Mouse (Mus musculus): ENCODE results near the gene Mapkapk3.

Gene Mapkapk3

GRCm38 (mm10) chr9:107289211-107290076 lies at the start of gene Mapkapk3:
Gene Mapkapk3, minus strand, starts transcription at chr9:107289877.
- peak; percentile 94 for DNase-seq (ENCODE audit: low spot score)

- peak; percentile 82 for DNase-seq (ENCODE audit: low spot score)
Observed at GRCm38 (mm10) chr9:107338172-107338883, 48.7 kb upstream of the Mapkapk3 start, which contains the start of gene Hemk1. Gene Hemk1, minus strand, starts transcription at chr9:107338350.

- no peak for DNase-seq (ENCODE audit: low spot score)
Observed at GRCm38 (mm10) chr9:107336386-107336785, 46.7 kb upstream of the Mapkapk3 start.

- peak; percentile 68 for DNase-seq (ENCODE audit: low spot score)
Observed at GRCm38 (mm10) chr9:107335909-107336308, 46.2 kb upstream of the Mapkapk3 start.

- DNase-seq (ENCODE audit: low spot score): no peak
Observed at GRCm38 (mm10) chr9:107335046-107335445, 45.4 kb upstream of the Mapkapk3 start.

- no peak for DNase-seq (ENCODE audit: low spot score)
Observed at GRCm38 (mm10) chr9:107334356-107334755, 44.7 kb upstream of the Mapkapk3 start.

GRCm38 (mm10) chr9:107333686-107334085 lies 44.0 kb upstream of the Mapkapk3 start:
- no peak for DNase-seq (ENCODE audit: low spot score)

GRCm38 (mm10) chr9:107330791-107331190 lies 41.1 kb upstream of the Mapkapk3 start:
- DNase-seq (ENCODE audit: low spot score): no peak

GRCm38 (mm10) chr9:107327879-107328620 lies 38.4 kb upstream of the Mapkapk3 start:
- DNase-seq (ENCODE audit: low spot score): no peak

- DNase-seq (ENCODE audit: low spot score): no peak
Observed at GRCm38 (mm10) chr9:107325904-107326303, 36.2 kb upstream of the Mapkapk3 start.

GRCm38 (mm10) chr9:107324799-107325561 lies 35.3 kb upstream of the Mapkapk3 start:
- no peak for DNase-seq (ENCODE audit: low spot score)

- peak; percentile 78 for DNase-seq (ENCODE audit: low spot score)
Observed at GRCm38 (mm10) chr9:107323558-107323957, 33.9 kb upstream of the Mapkapk3 start.

- DNase-seq (ENCODE audit: low spot score): no peak
Observed at GRCm38 (mm10) chr9:107322461-107323050, 32.9 kb upstream of the Mapkapk3 start.

GRCm38 (mm10) chr9:107315791-107316190 lies 26.1 kb upstream of the Mapkapk3 start:
- DNase-seq (ENCODE audit: low spot score): no peak

- no peak for DNase-seq (ENCODE audit: low spot score)
Observed at GRCm38 (mm10) chr9:107313926-107314325, 24.2 kb upstream of the Mapkapk3 start.

GRCm38 (mm10) chr9:107312811-107313584 lies 23.3 kb upstream of the Mapkapk3 start:
- DNase-seq (ENCODE audit: low spot score): peak; percentile 54

- no peak for DNase-seq (ENCODE audit: low spot score)
Observed at GRCm38 (mm10) chr9:107309600-107309999, 19.9 kb upstream of the Mapkapk3 start.

GRCm38 (mm10) chr9:107309171-107309570 lies 19.5 kb upstream of the Mapkapk3 start:
- DNase-seq (ENCODE audit: low spot score): no peak

- no peak for DNase-seq (ENCODE audit: low spot score)
Observed at GRCm38 (mm10) chr9:107308346-107309000, 18.8 kb upstream of the Mapkapk3 start.

- peak; percentile 92 for DNase-seq (ENCODE audit: low spot score)
Observed at GRCm38 (mm10) chr9:107307886-107308285, 18.2 kb upstream of the Mapkapk3 start.
